Mouse (Mus musculus) C2C12 (cell line): ENCODE measurements around the gene Garnl3.

Experiments
- CTCF ChIP-seq: IDR thresholded peaks from one replicate; pipeline ENCODE4 v1.5.1; 2011; ENCODE audit not compliant: control insufficient read depth, insufficient read depth, insufficient read length
- MAX ChIP-seq: IDR thresholded peaks from one replicate; pipeline ENCODE4 v1.6.1; 2011; ENCODE audit warnings: mild to moderate bottlenecking, control low read depth
- MYOD1 ChIP-seq: IDR thresholded peaks from one replicate; pipeline ENCODE4 v1.6.1; 2011; ENCODE audit warnings: low read depth; ENCODE audit not compliant: control insufficient read depth, insufficient read length

- TF ChIP-seq CTCF (no peak), MAX (no peak), MYOD1 (no peak)
Observed at GRCm38 (mm10) chr2:32954581-32954980, 176.9 kb downstream of the Garnl3 start.
